Mouse (Mus musculus) ovary, postnatal 14 days (tissue): ENCODE results near the gene Casc1.

Experiments
- DNase-seq: peaks from one replicate; pipeline ENCODE4 v3.0.0; 2022; ENCODE audit warnings: low spot score

The Casc1 gene

DNA sequence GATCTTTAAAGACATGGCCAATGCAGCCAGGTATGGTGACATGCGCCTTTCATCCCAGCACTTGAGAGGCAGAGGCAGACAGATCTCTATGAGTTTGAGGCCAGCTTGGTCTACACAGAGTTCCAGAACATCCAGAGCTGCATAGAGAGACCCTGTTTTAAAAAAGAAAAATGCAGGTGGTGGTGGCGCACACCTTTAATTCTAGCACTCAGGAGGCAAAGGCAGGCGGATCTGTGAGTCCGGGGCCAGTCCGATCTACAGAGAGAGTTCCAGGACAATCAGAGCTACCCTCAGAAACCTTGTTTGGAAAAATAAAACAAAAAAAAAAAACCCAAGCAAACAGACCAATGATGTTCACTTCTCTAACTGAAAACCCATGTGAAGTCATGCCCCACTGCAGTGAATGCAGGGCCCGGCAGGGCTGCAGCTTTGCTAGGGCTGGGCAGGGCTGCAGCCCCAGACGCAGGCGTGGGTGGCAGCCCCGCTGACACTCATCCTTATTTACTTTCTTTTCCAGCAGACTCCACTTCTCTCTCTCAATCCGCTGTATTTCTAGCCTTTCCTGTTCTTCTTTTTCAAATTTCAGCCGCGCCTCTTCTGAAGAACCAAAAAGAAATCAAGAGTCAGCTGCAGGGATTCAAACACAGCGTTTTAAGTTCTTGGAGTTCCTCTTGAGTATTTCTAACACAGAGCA, 8.2 kb downstream of the Casc1 start:
- DNase-seq = no peak

DNA sequence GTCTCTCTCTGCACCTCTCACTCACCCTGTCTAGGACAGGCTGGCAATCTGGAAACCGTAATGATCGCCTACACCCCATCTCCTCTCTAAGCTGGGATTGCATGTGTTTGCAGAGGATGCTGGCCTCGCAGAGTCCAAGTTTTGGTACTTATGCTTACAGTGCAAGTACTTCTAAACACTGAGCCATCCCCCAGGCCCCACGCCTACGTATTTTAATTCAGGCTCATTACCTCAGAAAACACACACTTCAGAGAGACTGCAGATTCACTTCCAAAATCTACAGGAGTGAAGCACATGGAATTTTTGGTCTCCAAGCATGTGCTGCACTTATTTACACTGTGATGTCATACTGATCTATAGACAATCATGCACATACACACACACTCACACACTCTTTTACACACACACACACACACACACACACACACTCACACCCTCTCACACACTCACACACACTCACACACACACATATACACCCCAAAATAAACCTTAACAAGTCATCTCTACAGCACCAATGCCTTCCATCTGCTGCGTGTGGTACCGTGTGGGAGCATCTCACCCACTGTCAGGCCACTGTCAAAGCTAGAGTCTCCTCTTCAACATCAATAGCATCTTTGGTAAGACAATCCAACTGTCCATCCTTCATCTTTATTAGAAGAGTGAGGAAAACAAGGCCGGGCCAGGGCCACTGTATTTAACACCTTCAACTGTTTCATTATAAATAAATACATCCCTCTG, 12.7 kb downstream of the Casc1 start:
- no peak for DNase-seq

DNA sequence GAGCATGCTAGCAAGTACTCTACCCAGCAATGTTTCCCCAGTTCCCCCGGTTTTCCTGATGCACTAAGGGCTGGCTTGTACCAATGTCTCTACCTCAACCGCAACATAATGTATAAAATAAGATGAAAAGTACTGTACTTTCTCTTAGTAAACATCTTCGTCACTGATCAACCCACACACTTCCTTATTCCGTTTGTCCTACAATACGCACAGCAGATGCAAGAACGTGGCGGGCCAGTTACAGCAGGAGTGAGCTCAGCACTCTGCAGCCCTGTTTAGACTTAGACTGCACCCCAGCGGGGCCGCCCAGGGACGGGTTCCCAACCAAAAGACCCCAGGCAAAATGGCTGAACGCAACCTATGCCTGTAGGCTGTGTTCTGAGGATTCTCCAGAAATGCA, 17.4 kb downstream of the Casc1 start:
- DNase-seq = no peak

DNA sequence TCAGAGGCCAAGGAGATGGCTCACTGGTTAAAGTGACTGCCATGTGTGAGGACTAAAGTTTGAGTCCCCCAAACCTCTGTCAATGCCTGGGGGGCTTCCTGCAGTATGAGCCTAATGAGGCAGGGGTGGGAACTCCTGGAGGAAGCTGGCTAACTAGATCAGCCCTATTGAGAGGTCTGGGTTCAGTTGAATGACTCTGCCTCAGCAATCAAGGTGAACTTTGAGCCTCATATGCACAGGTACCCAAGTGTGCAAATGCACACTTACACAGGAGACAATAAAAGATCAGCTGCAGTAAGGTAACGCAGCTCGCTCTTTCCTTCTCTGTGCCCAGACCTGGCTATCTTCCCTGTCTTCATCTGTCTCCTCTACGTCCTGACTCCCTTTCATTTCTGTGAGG, 17.8 kb downstream of the Casc1 start:
- DNase-seq = no peak

DNA sequence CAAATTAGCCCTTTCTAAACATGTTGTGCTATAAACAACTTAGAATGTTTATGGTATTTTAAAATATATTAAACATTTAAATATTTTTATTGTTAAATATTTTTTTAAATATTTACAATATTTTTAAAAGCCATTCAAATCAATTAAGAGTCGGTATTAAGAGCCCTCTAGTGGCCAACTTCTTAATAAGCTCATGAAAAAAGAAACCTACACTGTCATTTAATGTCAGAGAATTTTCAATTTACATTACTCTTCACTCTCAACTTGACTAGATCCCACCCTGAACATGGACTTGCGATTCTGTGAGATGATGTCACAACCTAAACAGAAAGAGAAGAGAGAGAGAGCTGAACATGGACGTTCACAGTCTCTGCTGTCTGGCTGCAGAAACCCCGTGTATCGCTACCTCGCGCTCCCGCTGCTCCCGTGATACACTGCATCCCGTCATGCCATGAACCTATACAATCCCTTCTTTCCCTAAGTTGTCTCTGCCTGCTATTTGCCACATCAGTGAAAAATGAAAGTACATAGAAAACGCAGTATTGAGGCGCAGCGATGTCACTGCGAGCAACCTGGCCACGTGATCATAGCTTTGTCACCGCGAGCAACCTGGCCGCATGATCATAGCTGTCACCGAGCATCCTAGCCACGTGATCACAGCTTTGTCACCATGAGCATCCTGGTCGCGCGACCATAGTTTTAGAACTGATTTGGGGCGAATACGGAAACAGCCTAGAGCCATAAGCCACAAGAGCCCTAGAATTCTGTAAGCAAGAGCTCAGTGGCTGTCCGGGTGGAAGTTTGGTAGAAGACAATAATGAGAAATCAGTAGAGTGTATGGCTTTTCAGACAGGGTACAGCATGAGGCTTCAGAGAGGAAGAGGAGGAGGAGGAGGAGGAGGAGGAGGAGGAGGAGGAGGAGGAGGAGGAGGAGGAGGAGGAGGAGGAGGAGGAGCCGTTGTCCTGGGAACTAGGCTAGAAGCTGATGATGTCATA, 23.4 kb downstream of the Casc1 start:
- DNase-seq = no peak

DNA sequence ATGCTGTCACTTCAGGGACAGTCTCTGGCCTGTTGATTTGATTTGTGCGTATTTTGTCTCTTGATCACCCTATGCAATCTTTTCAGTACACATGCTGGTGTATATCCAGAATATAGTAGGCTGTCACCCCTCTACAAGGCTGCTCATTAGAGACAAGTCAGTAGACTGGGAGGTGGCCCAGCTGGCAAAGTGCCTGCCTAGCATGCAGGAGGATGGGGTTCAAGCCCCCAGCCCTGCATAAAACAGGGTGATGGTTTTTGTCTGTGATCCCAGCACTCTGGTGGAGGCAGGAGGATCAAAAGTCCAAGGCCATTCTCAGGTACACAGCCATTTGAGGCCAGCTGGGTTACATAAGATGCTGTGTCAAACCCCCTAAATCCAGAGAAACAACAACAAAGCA, 24.7 kb downstream of the Casc1 start:
- no peak for DNase-seq

DNA sequence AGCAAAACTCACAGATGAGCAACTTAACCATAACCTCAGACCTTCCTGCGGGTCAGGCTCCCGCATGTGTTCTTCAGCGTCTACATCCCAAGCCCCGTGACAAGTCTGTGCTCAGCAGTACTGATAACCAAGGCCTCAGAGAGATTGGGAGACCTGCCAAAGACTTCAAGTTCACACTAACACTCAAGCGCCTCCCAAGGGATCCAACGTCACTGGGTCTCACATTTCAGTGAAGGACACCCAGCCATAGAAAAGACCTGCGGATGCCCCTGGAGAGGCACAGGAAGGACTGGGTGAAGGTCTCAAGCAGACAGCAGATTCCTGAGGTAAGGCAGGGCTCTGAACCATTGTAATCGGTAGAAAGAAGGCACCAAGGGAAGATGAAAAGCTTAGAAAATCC, 28.8 kb downstream of the Casc1 start:
- DNase-seq = peak; percentile 30

DNA sequence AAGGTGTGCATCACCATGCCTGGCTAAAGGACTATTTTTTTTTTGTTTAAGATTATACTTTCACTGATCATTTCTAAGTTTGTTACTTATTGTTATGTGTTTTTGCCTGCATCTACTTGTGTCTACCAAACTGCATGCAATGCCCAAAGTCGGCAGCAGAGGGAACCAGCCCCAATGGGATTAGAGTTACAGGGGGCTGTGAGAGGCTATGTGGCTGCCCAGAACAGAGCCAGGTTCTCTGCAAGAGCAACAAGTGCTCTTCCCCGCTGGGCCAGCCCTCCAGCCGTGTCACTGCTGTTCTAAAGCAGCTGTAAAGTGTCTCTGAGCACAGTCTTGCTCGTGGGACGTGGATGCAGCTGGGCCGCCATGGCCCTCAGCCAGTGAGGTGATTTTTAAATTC, 31.1 kb downstream of the Casc1 start:
- DNase-seq = peak; percentile 50

DNA sequence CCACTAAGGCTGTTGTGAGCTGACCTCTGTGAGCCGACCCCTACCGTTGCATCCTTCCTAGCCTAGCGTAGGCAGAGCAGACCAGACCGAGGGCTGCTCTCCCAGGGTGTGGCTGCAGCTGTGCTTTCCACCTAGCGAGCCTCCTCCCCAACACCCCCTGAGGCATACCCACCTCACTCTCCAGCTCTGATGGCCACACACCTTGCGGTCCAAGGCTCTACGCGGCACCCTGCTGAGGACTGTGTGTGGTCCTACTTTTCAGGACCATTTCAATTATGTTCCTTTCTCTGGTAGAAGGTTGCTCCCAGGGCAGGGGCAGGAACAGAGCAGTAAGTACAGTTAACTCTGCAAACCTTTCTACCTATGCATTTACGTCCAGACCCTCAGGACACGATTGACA, 34.3 kb downstream of the Casc1 start:
- no peak for DNase-seq

DNA sequence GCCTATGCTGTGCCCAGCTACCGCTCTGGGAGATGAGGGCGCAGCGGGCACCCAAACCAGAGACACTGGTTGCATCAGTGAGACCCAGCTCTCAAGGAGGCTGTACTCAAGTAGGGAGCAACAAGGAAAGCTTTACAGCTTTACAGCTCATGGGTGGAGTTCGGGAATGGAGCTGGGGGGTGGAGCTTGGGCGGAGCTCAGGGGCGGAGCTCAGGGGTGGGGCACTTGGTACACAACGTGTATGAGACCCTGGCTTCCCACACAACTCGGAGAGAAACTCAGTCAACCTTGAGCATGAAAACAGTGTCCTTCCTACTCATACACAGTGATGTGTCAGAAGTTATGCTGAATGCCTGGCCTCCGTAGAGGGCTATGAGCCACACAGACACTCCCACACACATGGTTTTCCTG, 35.2 kb downstream of the Casc1 start:
- DNase-seq = peak; percentile 15

DNA sequence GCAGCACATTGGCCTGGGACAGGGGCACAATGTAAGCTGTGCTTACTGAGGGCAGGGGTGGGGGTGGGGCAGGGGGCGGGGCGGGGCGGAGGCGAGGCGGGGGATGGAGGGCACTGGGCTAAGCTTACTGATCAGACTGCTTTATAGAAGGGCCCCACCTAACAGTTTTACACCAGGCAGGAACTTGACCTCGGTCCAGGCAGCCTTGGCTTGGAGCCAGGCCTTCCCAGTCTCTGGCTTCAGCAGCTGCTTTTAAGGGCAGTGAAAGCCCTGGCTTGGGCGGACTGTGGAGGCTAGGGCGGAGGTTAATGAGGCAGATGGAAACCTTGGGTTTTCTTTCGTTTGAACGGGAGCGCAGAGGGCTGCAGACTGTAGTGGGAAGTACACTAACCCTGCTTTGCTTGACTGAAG, 37.0 kb downstream of the Casc1 start:
- DNase-seq = peak; percentile 87

DNA sequence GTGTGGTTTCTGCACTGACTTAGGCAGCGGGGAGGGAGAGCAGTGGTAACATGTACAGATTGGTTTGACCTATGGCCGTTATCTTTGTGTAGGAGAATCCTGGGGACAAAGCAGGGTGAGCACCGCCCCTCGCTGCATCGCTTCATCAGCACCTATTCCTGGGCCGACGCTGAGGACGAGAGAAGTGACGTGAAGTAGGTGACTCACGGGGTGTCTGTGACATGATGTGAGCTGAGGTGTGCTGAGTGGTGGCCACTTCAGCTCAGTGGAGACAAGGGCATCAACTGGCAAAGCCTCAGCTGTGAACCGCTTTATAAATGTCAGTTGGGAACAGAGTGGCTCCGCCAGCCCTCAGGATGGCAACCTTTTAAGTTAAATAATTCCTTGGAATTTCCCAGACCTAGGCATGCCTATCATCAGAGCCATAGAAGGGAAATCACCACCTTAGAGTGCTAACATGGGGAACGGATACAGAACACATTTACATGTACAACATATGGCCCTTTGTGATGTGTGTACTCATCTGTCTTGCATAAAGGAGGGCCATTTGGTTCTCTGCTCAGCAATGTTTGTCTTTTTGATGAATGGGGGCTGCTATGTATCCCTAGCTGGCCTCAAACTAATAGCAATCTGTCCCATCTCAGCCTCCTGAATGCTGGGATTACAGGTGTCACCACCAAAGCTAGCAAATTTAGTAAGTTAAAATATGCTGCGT, 38.8 kb downstream of the Casc1 start:
- DNase-seq = no peak

DNA sequence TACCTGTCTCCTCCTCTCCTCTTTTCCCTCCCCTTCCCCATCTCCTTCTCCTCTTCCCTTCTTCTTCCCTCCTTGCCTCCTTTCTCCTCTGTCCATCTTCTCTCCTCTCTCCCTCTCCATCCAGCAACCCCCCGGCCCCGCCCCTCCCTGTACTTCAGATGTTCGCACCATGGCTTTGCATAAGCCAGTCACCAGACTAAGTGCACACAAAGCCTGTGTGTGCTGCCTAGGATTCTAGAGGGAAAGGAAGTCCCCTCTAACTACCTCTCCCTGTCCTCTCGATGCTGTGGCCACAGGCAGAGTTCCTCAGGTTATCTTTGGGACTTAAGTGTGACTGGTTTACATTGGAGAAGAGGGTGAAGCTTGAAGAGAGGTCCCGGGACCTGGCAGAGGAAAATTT, 50.2 kb downstream of the Casc1 start:
- no peak for DNase-seq

DNA sequence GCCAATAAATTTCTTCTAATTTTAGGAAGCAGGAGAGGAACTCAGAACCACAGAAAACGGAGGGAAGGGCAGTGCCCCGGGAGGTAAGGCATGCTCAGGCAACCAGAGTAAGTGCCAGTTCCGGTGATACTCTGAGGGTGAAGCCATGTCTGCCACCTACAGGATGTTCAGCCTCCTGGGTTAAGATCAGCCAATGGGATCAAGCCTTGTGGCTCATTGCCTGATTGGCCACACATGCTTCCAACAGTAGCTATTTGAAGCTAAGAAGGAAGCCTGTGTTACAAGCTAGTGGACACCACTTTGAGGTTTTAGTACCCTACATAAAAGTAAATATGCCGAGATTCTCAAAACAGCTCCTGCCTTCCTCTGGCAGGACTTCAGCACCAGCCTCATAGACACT, 52.2 kb downstream of the Casc1 start:
- DNase-seq = no peak

DNA sequence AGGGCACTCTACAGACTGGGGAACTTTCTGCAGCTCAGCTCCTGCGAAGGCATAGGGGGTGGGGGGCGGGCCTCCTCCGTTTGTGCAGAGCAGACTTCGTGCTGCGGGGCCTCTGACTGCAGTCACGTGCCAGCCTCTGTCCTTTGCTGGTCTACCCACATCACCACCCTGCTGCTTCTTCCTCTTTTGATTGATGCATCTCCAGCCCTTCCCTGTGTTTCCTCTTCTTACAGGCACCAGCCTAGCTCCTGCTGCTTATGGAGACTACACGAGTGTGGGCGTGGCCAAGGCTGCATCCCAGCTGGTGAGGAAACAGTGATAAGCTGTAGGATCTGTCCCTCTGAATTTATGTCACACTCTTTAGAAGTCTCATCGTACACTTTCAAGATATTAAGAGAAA, 61.8 kb downstream of the Casc1 start:
- no peak for DNase-seq

DNA sequence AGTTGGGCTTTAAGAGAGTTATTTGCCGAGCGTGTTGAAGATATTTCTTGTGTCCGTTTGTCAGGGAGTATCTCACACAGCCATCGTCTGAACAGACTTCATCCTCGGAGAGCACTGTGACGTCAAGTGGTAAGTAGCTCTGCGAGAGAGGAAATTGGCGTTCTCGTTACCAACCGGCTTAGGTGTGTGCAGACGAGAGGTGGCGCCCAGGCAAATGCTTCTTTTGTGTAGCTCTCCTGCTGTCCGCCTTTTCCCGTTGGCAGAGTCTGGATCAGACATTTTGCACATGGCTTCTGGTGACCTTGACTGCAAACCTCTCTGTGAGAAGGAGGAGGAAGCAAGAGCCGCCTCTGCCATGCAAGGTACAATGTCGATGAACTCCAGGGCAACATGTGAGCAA, 63.1 kb downstream of the Casc1 start:
- DNase-seq = no peak

DNA sequence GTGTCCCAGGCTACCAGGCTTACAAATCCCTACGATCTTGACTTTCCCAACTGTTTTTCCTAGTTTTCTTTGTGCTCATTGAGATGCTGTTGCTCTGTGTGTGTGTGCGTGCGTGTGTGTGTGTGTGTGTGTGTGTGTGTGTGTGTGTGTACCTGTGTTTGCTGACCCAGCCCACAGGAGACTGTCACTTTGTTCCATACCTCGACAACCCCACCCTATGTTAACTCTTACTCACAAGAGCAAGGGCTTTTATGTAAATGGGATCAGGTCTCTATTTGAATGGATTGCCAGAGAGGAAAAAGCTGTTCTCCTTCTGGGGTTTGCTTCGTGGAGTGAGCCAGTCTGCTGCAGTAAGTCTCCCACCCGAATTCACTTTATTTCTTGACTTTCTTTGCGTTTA, 65.6 kb downstream of the Casc1 start:
- DNase-seq = no peak

DNA sequence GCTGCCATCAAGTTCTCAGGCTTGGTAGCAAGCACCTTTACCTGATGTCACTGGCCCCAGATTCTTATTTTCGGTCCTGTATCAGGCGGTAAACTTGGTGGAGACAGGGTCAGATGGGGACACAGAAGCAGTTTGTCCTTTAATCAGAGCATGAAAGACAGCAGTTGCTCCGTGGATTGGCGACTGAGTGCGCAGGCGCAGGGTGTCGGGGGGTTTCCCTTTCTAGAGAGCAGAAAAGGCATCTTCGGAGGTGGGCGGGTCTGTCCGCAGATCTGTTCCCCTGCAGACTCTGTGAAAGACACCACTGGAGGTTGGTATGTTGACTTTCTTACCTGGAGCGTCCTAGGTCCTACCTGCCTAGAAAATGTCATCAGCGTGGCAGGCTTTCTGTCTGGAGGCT, 69.0 kb downstream of the Casc1 start:
- DNase-seq = no peak

DNA sequence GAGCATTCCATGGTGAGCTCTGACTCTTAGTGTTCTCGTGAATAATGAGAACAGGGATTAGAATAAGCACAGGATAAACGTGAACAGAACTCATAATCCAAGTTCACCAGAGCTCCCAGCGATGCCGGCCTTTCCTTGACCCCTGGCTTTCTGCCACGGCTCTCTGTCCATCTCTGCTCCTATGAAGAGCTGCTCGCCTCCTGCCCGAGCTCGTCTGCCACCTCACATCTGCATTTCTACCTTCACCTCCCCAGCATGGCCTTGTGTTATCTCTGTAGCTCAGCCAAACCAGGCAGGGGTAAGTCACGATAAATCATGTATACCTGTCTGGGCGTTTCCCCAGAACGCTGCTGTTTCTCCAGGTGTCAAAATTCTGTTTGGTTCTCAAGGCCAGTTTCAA, 70.1 kb downstream of the Casc1 start:
- no peak for DNase-seq

DNA sequence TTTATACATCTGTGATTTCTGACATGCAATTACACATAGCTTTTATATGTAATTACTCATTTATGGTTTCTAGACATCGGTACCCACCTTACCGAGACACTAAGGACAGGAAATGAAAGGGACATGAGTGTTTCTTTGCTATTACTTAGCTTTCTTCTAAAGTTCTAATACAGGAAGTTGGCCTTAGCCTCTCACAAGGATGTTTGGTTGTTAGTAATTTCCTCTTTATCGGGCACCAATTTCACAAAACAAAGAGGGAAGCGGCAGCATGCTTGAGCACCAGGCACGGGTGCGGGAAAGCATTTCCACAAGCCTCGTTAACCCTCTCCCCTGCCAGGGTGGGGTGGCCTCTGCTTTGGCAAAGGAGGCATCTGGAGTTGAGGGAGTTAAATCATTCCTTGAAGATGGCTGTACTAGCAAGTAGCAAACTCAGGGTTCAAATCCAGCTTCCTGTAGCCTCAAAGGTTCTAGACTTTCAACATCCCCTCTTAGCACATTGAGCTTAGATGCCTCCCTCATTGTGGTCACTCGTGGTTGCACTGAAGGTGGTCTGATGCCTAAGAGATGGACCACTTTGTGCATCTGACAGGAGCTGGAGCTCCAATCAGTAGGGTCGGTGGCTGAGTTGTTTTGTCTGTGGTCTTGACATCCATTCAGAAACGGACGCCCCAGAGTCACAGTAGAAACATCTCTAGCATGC, 70.9 kb downstream of the Casc1 start:
- no peak for DNase-seq

DNA sequence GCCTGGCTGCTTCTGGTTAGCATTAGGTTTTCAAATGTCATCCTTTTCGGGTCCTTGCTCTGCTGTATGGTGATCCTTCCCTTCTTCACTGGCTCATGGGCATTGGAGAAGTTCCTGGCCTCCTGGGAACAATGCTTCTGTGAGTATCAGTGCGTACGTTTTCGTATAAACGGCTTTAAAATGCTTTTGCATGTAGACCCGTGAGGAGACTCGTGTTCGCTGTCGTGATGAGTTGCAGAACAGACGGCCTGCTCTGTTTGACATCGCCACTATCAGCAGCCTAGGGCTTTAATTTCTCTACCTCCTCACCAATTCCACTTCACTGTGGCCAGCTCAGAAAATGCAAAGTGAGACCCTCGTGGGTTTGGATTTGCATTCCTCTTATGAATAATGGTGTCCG, 71.6 kb downstream of the Casc1 start:
- DNase-seq = no peak
